Comparison of ENCODE assay signal across 11 mouse cellular contexts in the genomic region with DNA sequence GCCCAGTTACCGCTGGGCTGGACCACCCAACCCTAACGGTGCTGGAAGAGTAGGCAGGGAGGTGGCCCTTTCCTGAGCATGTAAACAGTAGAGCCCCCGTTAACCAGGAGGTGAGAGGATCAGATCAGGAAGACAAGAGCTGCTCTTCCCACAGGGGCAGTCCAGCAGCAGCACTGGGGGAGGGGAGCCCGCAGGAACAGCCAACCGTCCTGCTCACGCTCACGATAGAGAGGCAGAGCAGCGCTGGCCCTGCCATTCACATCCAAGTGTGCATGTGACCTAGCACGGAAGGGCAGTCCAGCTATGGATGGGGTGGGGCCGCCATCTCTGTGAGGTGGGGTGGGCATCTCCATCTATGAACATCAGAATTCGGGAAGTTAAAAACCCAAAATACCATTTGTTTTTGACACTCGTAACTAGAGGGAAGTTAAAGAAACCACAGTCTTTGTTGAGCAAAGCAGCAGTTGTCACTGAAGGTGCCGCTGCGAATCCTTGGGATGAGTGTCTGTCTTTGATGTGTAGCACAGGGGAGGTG. TPM values are rescaled to one million over a fixed set of nuclear protein-coding genes. Genes with fewer than 3 reads are reported as not detected.
DNase-seq lines count a peak whose midpoint lies in the region; ATAC-seq and TF ChIP-seq lines count a peak whose summit lies in the region.
"Had no signal": no experiment of that assay in that cellular context is flagged by ENCODE, and none has a peak within 500 bp of the region (broad histone marks: within the 10 kb centered on the region; RNA-seq: fewer than 3 reads in every experiment).

No protein-coding gene starts in this region.

- no peak overlapping the region for H3K27ac ChIP-seq in kidney, adult 2 months (ENCODE audit: insufficient read depth, low read depth, low read length)
- no peak overlapping the region for H3K27ac ChIP-seq in lung, embryonic 14.5 days (ENCODE audit: low read depth)
- no peak overlapping the region for H3K27ac ChIP-seq in stomach, embryonic 16.5 days (ENCODE audit: low read length)
- H3K27ac ChIP-seq in forebrain, embryonic 11.5 days (ENCODE audit: low read depth, low read length), result no peak overlapping the region
- H3K27ac ChIP-seq: embryonic facial prominence, embryonic 12.5 days had no signal

- no peak overlapping the region for H3K4me3 ChIP-seq in kidney, adult 2 months (ENCODE audit: insufficient read depth, low read depth, low read length)
- H3K4me3 ChIP-seq in lung, embryonic 14.5 days (ENCODE audit: low read depth, low read length), result no peak overlapping the region
- no peak overlapping the region for H3K4me3 ChIP-seq in stomach, embryonic 16.5 days (replicated peaks; ENCODE audit: low read length)
- no peak overlapping the region for H3K4me3 ChIP-seq in forebrain, embryonic 11.5 days (ENCODE audit: low read depth, low read length)
- H3K4me3 ChIP-seq: embryonic facial prominence, embryonic 12.5 days had no signal

- no peaks in the 10 kb centered on the region for H3K36me3 ChIP-seq in kidney, adult 2 months (ENCODE audit: control insufficient read depth, insufficient read depth, low read length)
- H3K36me3 ChIP-seq in lung, embryonic 14.5 days (ENCODE audit: insufficient read depth), result peaks cover 22% of the 10 kb centered on the region; the same call in 1 of the 2 replicates
- no peaks in the 10 kb centered on the region for H3K36me3 ChIP-seq in stomach, embryonic 16.5 days (ENCODE audit: control insufficient read depth, insufficient read depth, low read length)
- H3K36me3 ChIP-seq in forebrain, embryonic 11.5 days (ENCODE audit: control insufficient read depth, insufficient read depth, low read length), result no peaks in the 10 kb centered on the region

- H3K4me2 ChIP-seq in lung, embryonic 14.5 days, result no peak overlapping the region
- H3K4me2 ChIP-seq in stomach, embryonic 16.5 days (ENCODE audit: low read depth, low read length), result no peak overlapping the region
- H3K4me2 ChIP-seq in forebrain, embryonic 11.5 days (ENCODE audit: low read depth, low read length, severe bottlenecking), result no peak overlapping the region
- H3K4me2 ChIP-seq: embryonic facial prominence, embryonic 12.5 days had no signal

- ATAC-seq in lung, embryonic 14.5 days (ENCODE audit: insufficient read depth), result peak; percentile 38
- ATAC-seq in stomach, embryonic 16.5 days (ENCODE audit: insufficient read depth, low FRiP score), result peak; percentile 51; the same call in 1 of the 2 replicates
- ATAC-seq in forebrain, embryonic 11.5 days (replicated peaks; ENCODE audit: low FRiP score), result no peak
- ATAC-seq: Patski had no signal

- WGBS in kidney, adult 2 months, result 63% methylated on average over 14 of the region's 14 CpGs
- 64% methylated on average over 14 of the region's 14 CpGs for WGBS in lung, embryonic 14.5 days
- WGBS in stomach, embryonic 16.5 days, result 75% methylated on average over 14 of the region's 14 CpGs
- WGBS in forebrain, embryonic 11.5 days, result 90% methylated on average over 14 of the region's 14 CpGs

- peak; percentile 31 for DNase-seq in kidney, adult 2 months
- DNase-seq in kidney, postnatal 25 days, result no peak
- peak; percentile 50 for DNase-seq in c-Kit-positive CD71-negative TER-119-negative erythroid progenitor cells, embryonic 14.5 days (ENCODE audit: low read depth)
- DNase-seq in lung, embryonic 14.5 days, result peak; percentile 6
- no peak for DNase-seq in urinary bladder, postnatal 25 days (ENCODE audit: low spot score)
- DNase-seq in forebrain, embryonic 11.5 days (ENCODE audit: low spot score), result no peak
- DNase-seq in cerebellum, adult 11 months, result no peak

- no peak overlapping the region for H3K9ac ChIP-seq in lung, embryonic 14.5 days
- H3K9ac ChIP-seq in stomach, embryonic 16.5 days (ENCODE audit: low read length), result no peak overlapping the region
- H3K9ac ChIP-seq in forebrain, embryonic 11.5 days (ENCODE audit: low read length), result no peak overlapping the region
- H3K9ac ChIP-seq: embryonic facial prominence, embryonic 12.5 days had no signal

- H3K9me3 ChIP-seq in lung, embryonic 14.5 days (ENCODE audit: low read depth, low read length), result no peaks in the 10 kb centered on the region
- no peaks in the 10 kb centered on the region for H3K9me3 ChIP-seq in stomach, embryonic 16.5 days (replicated peaks; ENCODE audit: control insufficient read depth, low read length)
- no peaks in the 10 kb centered on the region for H3K9me3 ChIP-seq in forebrain, embryonic 11.5 days (ENCODE audit: control insufficient read depth, low read length)
- H3K9me3 ChIP-seq: embryonic facial prominence, embryonic 12.5 days had no signal

- TF ChIP-seq POLR2A in kidney, adult 2 months (IDR thresholded peaks at IDR 0.05; ENCODE audit: low read depth, low read length), result no peak

- no peaks in the 10 kb centered on the region for H3K27me3 ChIP-seq in kidney, adult 2 months (replicated peaks; ENCODE audit: control insufficient read depth, insufficient read depth, low read length)
- no peaks in the 10 kb centered on the region for H3K27me3 ChIP-seq in lung, embryonic 14.5 days (ENCODE audit: insufficient read depth, low read length)
- no peaks in the 10 kb centered on the region for H3K27me3 ChIP-seq in stomach, embryonic 16.5 days (ENCODE audit: control insufficient read depth, insufficient read depth, low read length)
- no peaks in the 10 kb centered on the region for H3K27me3 ChIP-seq in forebrain, embryonic 11.5 days (ENCODE audit: control insufficient read depth, insufficient read depth, low read length)
- H3K27me3 ChIP-seq: embryonic facial prominence, embryonic 12.5 days; Patski had no signal

- TF ChIP-seq CTCF in kidney, adult 2 months (conservative IDR thresholded peaks at IDR 0.05; ENCODE audit: insufficient read depth, insufficient read length, low read depth, low read length), result no peak
- TF ChIP-seq CTCF in lung, embryonic 14.5 days (IDR thresholded peaks at IDR 0.05; ENCODE audit: low read depth), result no peak

- H3K4me1 ChIP-seq in kidney, adult 2 months (ENCODE audit: control insufficient read depth, insufficient read depth, low read length), result no peaks in the 10 kb centered on the region
- no peaks in the 10 kb centered on the region for H3K4me1 ChIP-seq in lung, embryonic 14.5 days (ENCODE audit: insufficient read depth)
- 0 out of 2 replicates have a peak, but pooled peaks cover 3% of the 10 kb centered on the region for H3K4me1 ChIP-seq in stomach, embryonic 16.5 days (ENCODE audit: control insufficient read depth, insufficient read depth, low read length)
- no peaks in the 10 kb centered on the region for H3K4me1 ChIP-seq in forebrain, embryonic 11.5 days (replicated peaks; ENCODE audit: control insufficient read depth, insufficient read depth, low read length)
- H3K4me1 ChIP-seq: embryonic facial prominence, embryonic 12.5 days had no signal

RNA-seq across cellular contexts. Expression of a gene that starts 21.0 kb away (rescaled TPM):
- 0.18 TPM in 1 of 2 replicates, not detected in the other for polyA plus RNA-seq in kidney, adult 2 months (2012; rRNA removed)
- not detected in 2 replicates for polyA plus RNA-seq in lung, embryonic 14.5 days (2014; fragmentation: Nextera tagmentation; extraction: Ambion mirVana)
- not detected in 2 replicates for polyA plus RNA-seq in stomach, embryonic 16.5 days (2015; fragmentation: Nextera tagmentation; extraction: Ambion mirVana)
- polyA plus RNA-seq in forebrain, embryonic 11.5 days (2014; fragmentation: Nextera tagmentation; extraction: Ambion mirVana), result not detected in 2 replicates
- polyA plus RNA-seq: embryonic facial prominence, embryonic 12.5 days; large intestine, adult 2 months; Patski had no signal

RNA-seq across cellular contexts. Expression of a gene that starts 48.5 kb away (rescaled TPM):
- 0.65 and 1.7 TPM in 2 replicates for polyA plus RNA-seq in kidney, adult 2 months (2012; rRNA removed)
- polyA plus RNA-seq in lung, embryonic 14.5 days (2014; fragmentation: Nextera tagmentation; extraction: Ambion mirVana), result 2.9 and 3.6 TPM in 2 replicates
- 4.1 and 4.7 TPM in 2 replicates for polyA plus RNA-seq in stomach, embryonic 16.5 days (2015; fragmentation: Nextera tagmentation; extraction: Ambion mirVana)
- 1.9 and 2.4 TPM in 2 replicates for polyA plus RNA-seq in forebrain, embryonic 11.5 days (2014; fragmentation: Nextera tagmentation; extraction: Ambion mirVana)
- polyA plus RNA-seq: Patski had no signal

Comparison
In these comparisons a context has a peak if more than half of its experiments do, and no peak if none do; other contexts are left out.
1. DNase-seq: peak in kidney, adult 2 months (single experiment), c-Kit-positive CD71-negative TER-119-negative erythroid progenitor cells, embryonic 14.5 days (single experiment) and lung, embryonic 14.5 days (single experiment); none in kidney, postnatal 25 days (0 of 2), urinary bladder, postnatal 25 days (single experiment), forebrain, embryonic 11.5 days (single experiment) and cerebellum, adult 11 months (single experiment).